Mouse (Mus musculus) forebrain, embryonic 14.5 days (tissue): ENCODE data around the gene Vti1b. TPM values are rescaled to one million over a fixed set of nuclear protein-coding genes. Genes with fewer than 3 reads are reported as not detected.
A peak's percentile ranks its signal among the peaks of the same experiment; 100 is the strongest.
"Not testable (repeated sequence)": the region's sequence is repeated elsewhere in the genome, so short reads cannot be mapped to it uniquely, and the experiment has no call there.

Source experiments
- ATAC-seq: fragments of 200-750 bp; cut with Nextera tagmentation; 2 replicates; pipeline ENCODE4 v1.8.0; 2017; ENCODE audit warnings: mild to moderate bottlenecking, moderate library complexity
- DNase-seq: peaks from one replicate; pipeline ENCODE4 v3.0.0-alpha.2; 2015; ENCODE audit warnings: low spot score
- H3K27ac ChIP-seq: fragments of 300-500 bp; sonication (generic); 2 replicates; pipeline ENCODE4 v1.5.1; 2014; ENCODE audit warnings: low read depth, mild to moderate bottlenecking, control low read depth, low read length, moderate library complexity
- H3K27me3 ChIP-seq: fragments of 300-500 bp; sonication (generic); replicated peaks from 2 replicates; pipeline ENCODE4 v1.6.1; 2014; ENCODE audit warnings: low read length, control low read depth, mixed read lengths; ENCODE audit not compliant: control insufficient read depth, insufficient read depth
- H3K36me3 ChIP-seq: fragments of 300-500 bp; sonication (generic); 2 replicates; pipeline ENCODE4 v1.6.1; 2014; ENCODE audit warnings: low read length, control low read depth; ENCODE audit not compliant: control insufficient read depth, insufficient read depth
- H3K4me1 ChIP-seq: fragments of 300-500 bp; sonication (generic); 2 replicates; pipeline ENCODE4 v1.6.1; 2014; ENCODE audit warnings: antibody characterized with exemption, low read length, control low read depth; ENCODE audit not compliant: control insufficient read depth, insufficient read depth
- H3K4me2 ChIP-seq: fragments of 300-500 bp; sonication (generic); 2 replicates; pipeline ENCODE4 v1.6.1; 2014; ENCODE audit warnings: mild to moderate bottlenecking, control low read depth, low read length
- H3K4me3 ChIP-seq: fragments of 300-500 bp; sonication (generic); 2 replicates; pipeline ENCODE4 v1.5.1; 2014; ENCODE audit warnings: low read depth, low read length, control low read depth
- H3K9ac ChIP-seq: fragments of 300-500 bp; sonication (generic); 2 replicates; pipeline ENCODE4 v1.6.1; 2014; ENCODE audit warnings: mild to moderate bottlenecking, low read length, control low read depth, moderate library complexity
- H3K9me3 ChIP-seq: fragments of 300-500 bp; sonication (generic); replicated peaks from 2 replicates; pipeline ENCODE4 v1.6.1; 2016; ENCODE audit warnings: low read length, control low read depth, mixed read lengths; ENCODE audit not compliant: control insufficient read depth
- WGBS: fragments of 180-500 bp; shearing (Covaris S2); extraction: QIAGEN DNeasy Blood & Tissue Kit; methylation state at CpG from one replicate; pipeline ENCODE4 v1.1.7; 2014; 5-methylcytosine and 5-hydroxymethylcytosine counted together
- polyA plus RNA-seq: library from polyadenylated mRNA; unstranded; fragments of >200 nt; fragmentation: Nextera tagmentation; extraction: Ambion mirVana; gene quantifications from 2 replicates; pipeline ENCODE4 v1.2.1, GENCODE M21; 2014

Vti1b gene
- polyA plus RNA-seq, 1 experiment from 2014 or later: 133 TPM

DNA sequence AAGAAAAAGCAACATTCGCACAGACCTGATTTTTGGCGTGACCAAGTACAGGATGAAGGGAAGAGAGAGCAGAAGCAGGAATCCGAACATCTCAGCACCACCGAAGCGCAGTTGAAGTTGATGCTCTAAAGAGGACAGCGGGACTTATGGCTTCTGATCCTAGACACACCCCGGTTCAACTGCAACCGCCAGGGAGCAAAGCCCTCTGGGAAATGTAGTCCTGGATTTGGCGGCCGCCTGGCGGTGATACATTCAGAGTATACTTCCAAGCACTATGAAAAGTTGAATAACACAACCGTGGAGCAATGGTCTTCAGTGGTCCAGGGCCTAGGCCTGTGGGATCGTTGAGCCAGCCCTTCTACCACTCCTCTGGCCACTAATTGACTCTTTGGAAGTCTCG lies 19.2 kb upstream of the Vti1b start:
- H3K9ac ChIP-seq: peak overlapping the region; percentile 78
- WGBS: 6% methylated on average over 14 of the region's 14 CpGs
- peaks cover 17% of the 10 kb centered on the region for H3K36me3 ChIP-seq
- DNase-seq: peak; percentile 94
- ATAC-seq: peak; percentile 92
- H3K9me3 ChIP-seq: no peaks in the 10 kb centered on the region
- no peaks in the 10 kb centered on the region for H3K27me3 ChIP-seq
- H3K27ac ChIP-seq: peak overlapping the region; percentile 66; the same call in 1 of the 2 replicates
- H3K4me3 ChIP-seq: peak overlapping the region; percentile 70
- peak overlapping the region; percentile 86 for H3K4me2 ChIP-seq
- peaks cover 7% of the 10 kb centered on the region; the same call in 1 of the 2 replicates for H3K4me1 ChIP-seq

DNA sequence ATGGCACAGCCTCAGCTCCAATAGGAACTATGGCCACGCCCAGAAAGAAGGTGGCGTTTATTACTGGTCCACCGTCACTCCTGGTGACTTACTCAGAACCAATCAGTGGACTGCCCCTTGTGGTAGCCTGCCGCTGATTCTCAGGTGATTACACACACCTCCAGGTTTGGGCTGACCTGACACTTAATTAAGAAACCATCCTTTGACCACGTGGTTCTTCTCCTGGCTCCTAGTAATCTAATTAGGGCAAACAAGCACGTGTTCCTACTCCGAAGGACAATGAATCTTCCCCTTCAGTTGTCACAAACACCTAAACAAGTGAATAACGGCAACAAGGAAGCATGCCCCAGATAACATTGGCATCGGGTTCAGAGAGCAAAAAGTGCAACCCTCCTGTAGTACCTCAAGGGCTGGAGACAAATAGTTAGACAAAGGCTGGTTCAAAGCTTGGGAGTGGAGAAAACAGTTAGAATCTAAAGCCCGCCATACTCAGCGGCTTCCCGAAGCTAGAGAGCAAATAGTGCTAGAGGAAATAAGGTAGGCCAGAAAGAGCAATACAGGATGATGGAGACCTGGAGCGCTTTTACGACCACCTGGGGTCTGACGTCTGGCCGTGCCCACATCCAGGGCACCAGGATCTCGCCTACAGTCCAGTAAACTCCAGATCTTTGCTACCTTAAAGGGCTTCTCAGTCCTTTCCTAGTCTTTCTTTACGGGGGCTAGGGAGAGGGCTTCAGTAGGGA lies 18.6 kb upstream of the Vti1b start:
- Histone ChIP-seq H3K4me3 (peak overlapping the region; percentile 70), H3K4me1 (peaks cover 7% of the 10 kb centered on the region; the same call in 1 of the 2 replicates), H3K9ac (peak overlapping the region; percentile 78), H3K4me2 (peak overlapping the region; percentile 86), H3K27me3 (no peaks in the 10 kb centered on the region), H3K9me3 (no peaks in the 10 kb centered on the region), H3K36me3 (peaks cover 23% of the 10 kb centered on the region), H3K27ac (peak overlapping the region; percentile 66)
- DNase-seq (peak; percentile 91), ATAC-seq (peak; percentile 91)
- under 1% methylated on average over 18 of the region's 18 CpGs for WGBS

DNA sequence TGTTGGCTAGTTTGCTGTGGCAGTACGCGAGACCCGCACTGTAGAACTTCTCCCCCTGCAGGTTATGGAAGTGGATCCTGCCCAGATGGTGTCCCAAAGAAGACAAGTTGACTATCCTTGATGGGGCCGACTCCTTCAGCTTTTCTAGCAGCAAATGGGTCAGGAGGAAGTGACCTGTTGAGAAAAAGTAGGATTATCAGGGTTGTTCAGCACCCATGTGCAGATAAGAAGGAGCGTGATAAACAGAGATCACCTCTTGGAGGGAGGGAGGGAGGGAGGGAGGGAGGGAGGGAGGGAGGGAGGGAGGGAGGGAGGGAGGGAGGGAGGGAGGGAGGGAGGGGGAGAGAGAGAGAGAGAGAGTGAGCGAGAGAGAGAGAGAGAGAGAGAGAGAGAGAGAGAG lies 12.7 kb upstream of the Vti1b start:
- H3K9ac ChIP-seq, H3K4me1 ChIP-seq, H3K27me3 ChIP-seq, DNase-seq, H3K4me3 ChIP-seq, ATAC-seq, H3K4me2 ChIP-seq, H3K27ac ChIP-seq, H3K9me3 ChIP-seq: not testable (repeated sequence)
- 96% methylated on average over 5 of the region's 6 CpGs for WGBS
- H3K36me3 ChIP-seq: peaks cover 72% of the 10 kb centered on the region

DNA sequence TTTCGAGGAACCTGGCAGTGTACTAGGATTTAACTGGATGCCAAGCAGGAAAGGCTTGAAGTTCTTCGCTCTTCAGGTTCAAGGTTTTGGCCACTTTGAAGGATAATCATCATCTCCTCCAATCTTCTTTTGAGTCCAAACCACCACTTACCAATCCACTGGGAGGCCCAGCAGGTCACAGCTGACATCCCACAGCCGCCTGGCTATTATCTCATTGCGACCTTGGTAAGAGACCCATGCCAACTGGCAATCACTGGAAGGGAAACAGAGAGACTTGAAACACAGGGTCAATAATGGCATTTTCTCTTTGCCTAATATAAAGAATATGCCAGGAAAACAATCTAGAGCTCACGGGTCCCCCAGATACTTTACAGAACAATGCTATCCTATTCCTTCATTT lies 3.5 kb upstream of the Vti1b start:
- Histone ChIP-seq H3K27ac (no peak overlapping the region), H3K9ac (no peak overlapping the region), H3K4me2 (no peak overlapping the region), H3K4me3 (no peak overlapping the region), H3K27me3 (no peaks in the 10 kb centered on the region), H3K36me3 (peaks cover 39% of the 10 kb centered on the region), H3K4me1 (peaks cover 5% of the 10 kb centered on the region; the same call in 1 of the 2 replicates), H3K9me3 (no peaks in the 10 kb centered on the region)
- no peak for ATAC-seq
- no peak for DNase-seq
- WGBS: 93% methylated on average over 5 of the region's 5 CpGs

DNA sequence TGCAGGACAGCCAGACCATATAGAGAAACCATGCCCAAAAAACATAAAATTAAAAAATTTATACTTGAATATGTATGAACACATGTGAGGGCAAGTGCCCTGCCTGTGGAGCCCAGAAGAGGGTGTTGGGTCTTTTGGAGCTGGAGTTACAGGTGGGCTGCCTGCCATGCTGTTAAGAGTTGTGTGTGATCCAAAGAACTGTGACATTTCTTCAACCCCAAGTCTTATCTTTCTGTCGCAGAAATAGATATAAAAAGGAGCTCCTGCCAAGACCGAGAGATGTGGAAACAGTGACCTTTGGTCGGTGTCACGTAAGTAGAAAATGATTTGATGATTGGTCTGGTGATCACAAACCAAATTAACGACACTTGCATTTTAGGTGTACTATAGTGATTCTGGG lies 1.3 kb upstream of the Vti1b start:
- no peaks in the 10 kb centered on the region for H3K9me3 ChIP-seq
- no peak for DNase-seq
- H3K4me1 ChIP-seq: peaks cover 5% of the 10 kb centered on the region; the same call in 1 of the 2 replicates
- H3K9ac ChIP-seq: no peak overlapping the region
- no peak for ATAC-seq
- H3K27me3 ChIP-seq: no peaks in the 10 kb centered on the region
- 85% methylated on average over 5 of the region's 5 CpGs for WGBS
- no peak overlapping the region for H3K4me3 ChIP-seq
- H3K4me2 ChIP-seq: no peak overlapping the region
- no peak overlapping the region for H3K27ac ChIP-seq
- H3K36me3 ChIP-seq: peaks cover 31% of the 10 kb centered on the region

DNA sequence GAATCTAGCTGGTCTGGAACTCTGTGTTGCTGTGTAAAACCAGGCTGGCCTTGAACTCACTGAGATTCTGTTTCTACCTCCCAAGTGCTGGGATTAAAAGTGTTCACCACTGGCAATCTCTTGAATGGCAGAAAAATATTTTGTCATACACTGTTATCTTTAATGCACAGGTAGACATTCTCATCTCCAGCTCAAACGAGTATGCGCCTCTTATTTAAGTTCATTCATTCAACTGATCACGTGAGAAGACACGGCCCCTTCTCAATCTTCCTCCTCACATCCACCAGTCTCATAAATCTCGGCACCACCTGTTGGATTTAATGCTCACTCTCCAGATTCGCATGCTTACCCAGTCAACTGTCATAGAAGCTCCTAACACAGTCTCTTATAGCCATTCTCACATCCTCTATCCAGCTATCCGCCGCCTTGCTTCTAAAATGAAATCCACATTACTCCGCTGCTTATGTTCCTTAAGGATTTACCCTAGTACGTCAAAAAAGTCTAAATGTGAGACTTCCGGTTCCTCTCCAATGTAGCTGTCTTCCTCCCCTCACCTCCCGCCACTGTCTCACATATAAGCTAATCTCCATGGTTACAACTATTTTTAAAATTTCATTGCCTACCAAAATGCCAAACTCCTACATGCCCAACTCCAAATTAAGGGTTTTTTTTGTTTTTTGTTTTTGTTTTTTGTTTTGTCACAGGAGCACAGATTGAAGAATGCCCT lies 1.0 kb downstream of the Vti1b start:
- H3K9me3 ChIP-seq: no peaks in the 10 kb centered on the region
- H3K36me3 ChIP-seq: peaks cover 18% of the 10 kb centered on the region
- H3K4me2 ChIP-seq: peak overlapping the region; percentile 62
- H3K9ac ChIP-seq: peak overlapping the region; percentile 87
- H3K4me3 ChIP-seq: peak overlapping the region; percentile 88
- WGBS: 37% methylated on average over 12 of the region's 12 CpGs
- H3K27ac ChIP-seq: no peak overlapping the region
- DNase-seq (no peak), ATAC-seq (no peak)
- H3K27me3 ChIP-seq: no peaks in the 10 kb centered on the region
- H3K4me1 ChIP-seq: peaks cover 5% of the 10 kb centered on the region; the same call in 1 of the 2 replicates

DNA sequence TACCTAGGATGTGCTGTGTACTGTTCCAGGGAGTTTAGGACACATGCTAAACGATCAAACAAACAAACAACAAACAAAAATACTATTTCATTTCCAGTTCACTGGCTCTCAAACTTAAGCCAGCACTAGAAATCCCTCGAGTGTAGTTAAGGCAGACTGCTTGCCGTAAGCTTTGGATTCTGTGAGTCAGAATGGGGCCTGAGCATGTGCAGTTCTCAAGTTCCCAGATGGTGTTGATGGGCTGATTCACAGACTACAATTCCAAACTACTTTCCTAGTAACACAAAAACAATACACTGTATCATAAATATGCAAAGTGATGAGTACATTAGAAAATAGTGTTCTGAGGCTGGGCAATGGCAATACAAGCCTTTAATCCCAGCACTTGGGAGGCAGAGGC lies 2.0 kb downstream of the Vti1b start:
- no peaks in the 10 kb centered on the region for H3K27me3 ChIP-seq
- DNase-seq: no peak
- WGBS: 77% methylated on average over 3 of the region's 3 CpGs
- peaks cover 9% of the 10 kb centered on the region for H3K36me3 ChIP-seq
- H3K27ac ChIP-seq: no peak overlapping the region
- H3K4me2 ChIP-seq: no peak overlapping the region
- H3K4me1 ChIP-seq: peaks cover 5% of the 10 kb centered on the region; the same call in 1 of the 2 replicates
- H3K9me3 ChIP-seq: no peaks in the 10 kb centered on the region
- no peak overlapping the region for H3K9ac ChIP-seq
- ATAC-seq: no peak
- H3K4me3 ChIP-seq: no peak overlapping the region

DNA sequence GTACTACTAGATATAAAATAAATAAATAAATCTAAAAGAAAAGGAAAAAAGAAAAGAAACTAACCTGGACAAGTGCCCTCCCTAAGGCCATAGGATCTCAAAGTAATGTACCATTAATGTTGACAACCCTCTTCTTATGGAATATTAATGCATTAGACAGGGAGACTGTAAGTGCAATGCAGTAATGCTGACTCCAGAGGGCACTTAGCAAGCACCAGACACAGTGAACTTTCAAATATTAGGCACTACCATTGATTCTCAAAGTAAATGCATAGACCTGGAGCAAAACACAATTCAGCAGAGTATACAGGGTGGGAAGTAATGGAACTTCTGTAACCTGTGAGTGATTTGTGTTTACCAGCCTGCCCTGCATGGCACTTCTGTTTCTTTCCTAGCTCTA lies 3.3 kb downstream of the Vti1b start:
- H3K27me3 ChIP-seq: no peaks in the 10 kb centered on the region
- peaks cover 5% of the 10 kb centered on the region; the same call in 1 of the 2 replicates for H3K4me1 ChIP-seq
- no peak overlapping the region for H3K27ac ChIP-seq
- H3K9me3 ChIP-seq: no peaks in the 10 kb centered on the region
- H3K9ac ChIP-seq: no peak overlapping the region
- DNase-seq (no peak), ATAC-seq (no peak)
- H3K4me2 ChIP-seq: no peak overlapping the region
- H3K4me3 ChIP-seq: no peak overlapping the region
- H3K36me3 ChIP-seq: peaks cover 14% of the 10 kb centered on the region; the same call in 1 of the 2 replicates

DNA sequence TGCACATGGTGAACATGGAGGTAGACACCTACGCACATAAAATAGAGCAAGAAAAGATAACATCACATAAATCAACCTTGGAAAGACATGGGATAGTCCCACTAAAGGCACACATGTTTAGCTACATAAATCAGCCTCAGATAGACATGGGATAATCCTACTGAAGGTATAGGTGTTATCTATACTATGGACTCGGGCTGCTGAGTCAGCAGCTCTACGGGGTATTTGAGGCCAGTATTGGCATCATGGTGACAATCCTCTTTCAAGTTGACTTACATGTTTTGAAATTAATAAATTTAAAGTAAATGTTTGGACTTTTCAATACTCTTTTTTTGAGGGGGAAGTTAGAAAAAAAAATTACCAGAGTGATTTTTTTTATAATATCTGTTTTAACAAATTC lies 9.6 kb downstream of the Vti1b start:
- H3K27ac ChIP-seq: no peak overlapping the region
- H3K27me3 ChIP-seq: no peaks in the 10 kb centered on the region
- no peaks in the 10 kb centered on the region for H3K4me1 ChIP-seq
- H3K9ac ChIP-seq: no peak overlapping the region
- WGBS: 96% methylated on average over 3 of the region's 3 CpGs
- no peak overlapping the region for H3K4me3 ChIP-seq
- ATAC-seq: no peak
- DNase-seq: no peak
- no peak overlapping the region for H3K4me2 ChIP-seq
- peaks cover 71% of the 10 kb centered on the region for H3K36me3 ChIP-seq
- H3K9me3 ChIP-seq: no peaks in the 10 kb centered on the region
